Mouse (Mus musculus): Measurements from ENCODE around the gene Ttc16. TPM values are rescaled to one million over a fixed set of nuclear protein-coding genes. Genes with fewer than 3 reads are reported as not detected.
A peak's percentile ranks its signal among the peaks of the same experiment; 100 is the strongest.

Gene Ttc16
- total RNA-seq, 2 experiments from 2014 or later, result 0.09 TPM; not detected in 1

DNA sequence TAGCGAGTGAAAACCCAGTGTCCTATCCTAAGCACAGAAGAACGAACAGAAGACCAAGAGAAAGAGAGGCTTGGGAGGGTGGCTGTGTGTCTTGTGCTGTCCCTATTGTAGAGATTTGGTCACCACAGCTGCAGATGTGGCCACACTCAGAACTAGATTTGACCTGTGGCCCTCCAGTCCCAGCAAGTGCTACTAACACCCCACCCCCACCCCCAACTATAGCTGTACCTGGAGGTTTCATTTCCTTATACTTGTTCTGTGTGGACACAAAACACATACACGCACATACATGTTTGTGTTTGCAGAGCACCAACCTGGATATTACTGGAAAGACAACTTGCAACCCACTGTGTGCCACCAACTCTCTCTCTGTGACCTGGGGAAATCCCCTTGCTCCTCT is 55.4 kb downstream of the Ttc16 start:
- DNase-seq (ENCODE audit: low spot score), result no peak

DNA sequence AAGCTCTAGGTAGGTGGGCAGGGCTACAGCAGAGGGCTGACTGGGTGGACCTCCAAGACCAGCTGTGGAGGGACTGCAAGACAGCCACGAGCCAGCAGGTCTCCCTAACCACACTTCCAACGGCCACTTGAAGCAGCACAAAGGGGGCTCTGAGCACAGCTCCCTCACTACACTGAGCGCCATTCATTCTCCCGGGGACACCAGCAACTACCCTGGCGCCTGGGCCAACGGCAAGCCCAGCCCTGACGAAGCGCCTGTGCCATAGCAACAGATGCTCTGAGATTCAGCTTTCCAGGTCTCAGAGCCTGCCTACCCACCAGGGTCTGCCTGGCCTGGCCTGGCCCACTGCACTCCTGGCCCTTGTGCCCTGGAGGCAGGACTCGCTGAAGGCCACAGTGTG is 56.7 kb downstream of the Ttc16 start:
- no peak for DNase-seq (ENCODE audit: low spot score)

DNA sequence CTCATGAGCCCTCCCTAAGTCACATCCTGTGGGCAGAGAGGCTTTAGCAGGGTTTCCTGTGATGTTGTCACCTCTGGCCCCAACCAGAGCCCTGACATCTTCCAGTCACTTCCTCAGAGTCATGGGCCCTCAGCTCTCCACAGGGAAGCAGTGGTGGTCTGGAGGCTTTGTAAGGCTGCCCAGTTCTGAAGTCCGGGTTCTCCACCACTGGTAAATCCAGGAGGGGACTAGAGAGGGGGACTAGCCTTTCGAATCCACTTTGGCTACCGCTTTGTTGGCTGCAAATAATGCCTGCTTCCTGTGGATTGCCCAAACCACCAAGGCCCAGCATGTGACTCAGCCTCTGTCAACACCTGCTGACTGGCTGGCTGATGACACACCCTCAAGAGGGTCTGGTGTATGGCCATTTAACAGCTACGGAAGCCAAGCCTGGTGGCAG is 60.4 kb downstream of the Ttc16 start:
- DNase-seq (ENCODE audit: low spot score), result no peak

DNA sequence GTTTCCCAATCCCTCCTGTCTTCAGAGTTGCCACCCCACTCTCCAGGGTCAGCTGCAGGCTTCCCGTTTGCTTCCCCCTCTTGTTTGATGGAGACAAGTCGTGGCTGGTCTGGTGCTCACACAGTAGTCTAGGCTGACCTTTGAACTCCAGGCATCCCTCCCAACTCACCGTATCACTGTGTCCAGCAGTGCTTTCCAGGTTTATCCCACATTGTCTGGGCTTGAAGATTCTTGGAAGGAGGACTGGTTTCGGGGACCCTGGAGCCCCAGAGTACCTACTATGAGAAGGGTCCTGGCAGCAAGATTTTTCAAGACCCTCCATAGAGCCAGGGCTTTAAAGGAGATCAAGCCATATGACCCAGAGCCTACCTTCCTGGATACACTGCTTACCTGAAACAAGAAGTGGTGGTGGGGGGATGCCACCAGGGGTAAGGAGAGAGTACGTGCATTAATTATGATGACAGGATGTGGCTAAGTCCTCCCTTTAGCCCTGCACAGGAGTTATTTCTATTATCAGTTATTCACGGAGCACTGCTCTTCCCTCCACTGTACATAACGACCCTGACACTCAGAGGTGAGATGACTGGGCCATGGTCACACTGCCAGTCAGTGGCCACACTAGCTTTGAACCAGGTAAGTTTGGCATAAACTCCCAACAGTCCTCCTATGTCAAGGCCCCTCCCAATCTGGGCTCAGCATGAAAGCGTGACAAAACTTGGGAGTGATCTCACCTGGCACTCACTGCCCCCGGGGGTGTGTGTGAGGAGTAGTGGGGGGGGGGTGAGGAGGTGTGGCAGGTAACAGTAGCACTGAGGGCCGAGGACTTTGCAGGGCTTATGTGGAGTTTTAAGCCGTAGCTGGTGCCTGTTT is 61.1 kb downstream of the Ttc16 start:
- no peak for DNase-seq (ENCODE audit: low spot score)

- DNase-seq (ENCODE audit: low spot score), result peak; percentile 94
These were observed 62.3 kb downstream of the Ttc16 start, which contains the start of gene Cdk9 for GRCm38 (mm10) chr2:32712934-32713817. Gene Cdk9 (minus strand): TSS chr2:32713076.

DNA sequence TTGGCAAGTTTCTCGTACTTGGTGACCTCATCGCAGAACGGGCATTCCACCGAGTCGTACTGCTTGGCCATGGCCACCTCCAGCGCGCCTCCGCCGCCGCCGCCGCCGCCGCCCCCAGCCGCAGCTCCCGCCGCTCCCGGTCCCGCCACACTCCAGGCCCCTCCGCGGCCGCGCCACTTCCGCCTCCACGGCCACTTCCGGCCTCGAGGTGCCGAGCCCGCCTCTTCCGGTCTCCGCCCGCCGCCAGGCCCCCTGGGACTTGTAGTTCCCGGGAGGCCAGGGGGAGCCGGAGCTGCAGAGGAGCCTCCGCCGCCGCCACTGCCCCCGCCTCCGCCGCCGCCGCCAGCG is 62.9 kb downstream of the Ttc16 start:
- peak; percentile 94 for DNase-seq (ENCODE audit: low spot score)

- DNase-seq (ENCODE audit: low spot score), result peak; percentile 66
These were observed 63.3 kb downstream of the Ttc16 start for GRCm38 (mm10) chr2:32712108-32712551.

GRCm38 (mm10) chr2:32711301-32712056 is 64.0 kb downstream of the Ttc16 start:
- no peak for DNase-seq (ENCODE audit: low spot score)

DNA sequence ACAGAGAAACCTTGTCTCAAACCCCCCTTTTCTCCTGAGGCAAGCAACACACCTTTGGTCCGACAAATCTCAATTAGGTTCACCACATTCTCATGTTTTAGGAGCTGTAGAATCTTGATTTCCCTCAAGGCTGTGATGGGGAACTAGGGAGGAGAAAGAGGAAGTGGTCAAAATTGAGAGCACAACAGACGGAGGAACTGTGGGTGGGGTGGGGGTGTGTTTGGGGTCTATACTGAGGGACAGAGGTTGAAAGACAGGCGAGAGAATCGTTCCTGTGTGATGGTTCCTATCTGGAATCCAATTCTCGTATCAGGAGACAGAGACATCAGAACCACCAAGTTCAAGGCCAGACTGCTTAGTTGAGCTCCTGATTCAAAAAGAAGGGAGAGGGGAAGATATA is 65.0 kb downstream of the Ttc16 start:
- DNase-seq (ENCODE audit: low spot score), result no peak

- no peak for DNase-seq (ENCODE audit: low spot score)
These were observed 65.8 kb downstream of the Ttc16 start for GRCm38 (mm10) chr2:32709521-32710137.

GRCm38 (mm10) chr2:32708643-32709042 is 66.8 kb downstream of the Ttc16 start:
- DNase-seq (ENCODE audit: low spot score), result no peak

Small RNAs within 50 kb of the gene (microRNA-seq; reads per million reads assigned to microRNA genes)
- gene Mir2861 (not detected), gene Mir3960 (not detected)

Other genes with a start within 250 kb of the Ttc16 start
- 1 to 10 TPM; 2.0 to 2.6 TPM for gene Fam102a, start 240.3 kb downstream of the Ttc16 start, total RNA-seq (2021)
- 10 to 100 TPM; 11.7 to 12.6 TPM for gene Dpm2, start 204.8 kb downstream of the Ttc16 start, total RNA-seq (2021)
- not detected for gene Pip5kl1, start 200.8 kb downstream of the Ttc16 start, total RNA-seq (2021)
- not detected for gene 9430097D07Rik, start 199.9 kb downstream of the Ttc16 start, total RNA-seq (2021)
- gene St6galnac4, start 188.5 kb downstream of the Ttc16 start, total RNA-seq (2021), result 10 to 100 TPM; 13.5 to 19.8 TPM
- gene St6galnac6, start 175.9 kb downstream of the Ttc16 start, total RNA-seq (2021), result 10 to 100 TPM; 47.0 to 52.2 TPM
- gene Ak1, start 153.9 kb downstream of the Ttc16 start, total RNA-seq (2021), result 1,000 to 10,000 TPM; 1,543 to 1,586 TPM
- gene Eng, start 129.0 kb downstream of the Ttc16 start, total RNA-seq (2021), result 10 to 100 TPM; 21.1 to 34.1 TPM
- gene Fpgs, start 71.5 kb downstream of the Ttc16 start, total RNA-seq (2021), result 1 to 10 TPM; 4.8 to 5.4 TPM
- 10 to 100 TPM; 19.3 to 19.9 TPM for gene Cdk9, start 62.6 kb downstream of the Ttc16 start, total RNA-seq (2021)
- 1 to 10 TPM; 5.7 to 7.3 TPM for gene Sh2d3c, start 54.6 kb downstream of the Ttc16 start, total RNA-seq (2021)
- gene 6330409D20Rik, start 34.6 kb downstream of the Ttc16 start, total RNA-seq (2021), result not detected
- 1 to 10 TPM; 4.1 to 4.8 TPM for gene Tor2a, start 18.4 kb downstream of the Ttc16 start, total RNA-seq (2021)
- 1 to 10 TPM; 1.2 to 1.6 TPM for gene Ptrh1, start 153 bp upstream of the Ttc16 start, total RNA-seq (2021)
- gene Cfap157, start 8.8 kb upstream of the Ttc16 start, total RNA-seq (2021), result not detected
- gene Stxbp1, start 71.6 kb upstream of the Ttc16 start, total RNA-seq (2021), result 1 to 10 TPM; 1.9 to 6.0 TPM
- 1 to 10 TPM; 4.8 to 8.2 TPM for gene Fam129b, start 100.5 kb upstream of the Ttc16 start, total RNA-seq (2021)
- 10 to 100 TPM; 78.4 to 90.0 TPM for gene Rpl12, start 185.9 kb upstream of the Ttc16 start, total RNA-seq (2021)
- 10 to 100 TPM; 11.5 to 13.5 TPM for gene Lrsam1, start 186.0 kb upstream of the Ttc16 start, total RNA-seq (2021)
- gene Slc2a8, start 206.4 kb upstream of the Ttc16 start, total RNA-seq (2021), result 10 to 100 TPM; 11.4 to 13.1 TPM

All from gastrocnemius, adult 18-20 months (tissue).